Mouse (Mus musculus) cerebellum, adult 9-10 months (tissue): Measurements from ENCODE around the gene Clnk.
A peak's percentile ranks its signal among the peaks of the same experiment; 100 is the strongest.
"Not testable (repeated sequence)": the region's sequence is repeated elsewhere in the genome, so short reads cannot be mapped to it uniquely, and the experiment has no call there.

Experiments used
- DNase-seq: peaks from one replicate; pipeline ENCODE4 v3.0.0; 2022

Clnk gene

GRCm38 (mm10) chr5:38876622-38877021 lies at the start of gene Clnk:
TSS of gene Clnk (minus strand) at chr5:38876812.
- DNase-seq, result no peak

GRCm38 (mm10) chr5:38905271-38905670 lies 28.7 kb upstream of the Clnk start:
- DNase-seq, result no peak

- no peak for DNase-seq
These were observed 28.0 kb upstream of the Clnk start for GRCm38 (mm10) chr5:38904528-38905044.

GRCm38 (mm10) chr5:38902889-38903288 lies 26.3 kb upstream of the Clnk start:
- DNase-seq, result no peak

GRCm38 (mm10) chr5:38899051-38899450 lies 22.4 kb upstream of the Clnk start:
- DNase-seq, result no peak

GRCm38 (mm10) chr5:38888646-38889045 lies 12.0 kb upstream of the Clnk start:
- no peak for DNase-seq

GRCm38 (mm10) chr5:38886623-38887275 lies 10.1 kb upstream of the Clnk start:
- peak; percentile 55 for DNase-seq

- not testable (repeated sequence) for DNase-seq
These were observed 6.0 kb upstream of the Clnk start for GRCm38 (mm10) chr5:38882635-38883034.

GRCm38 (mm10) chr5:38881728-38882620 lies 5.4 kb upstream of the Clnk start:
- peak; percentile 93 for DNase-seq

GRCm38 (mm10) chr5:38881416-38881727 lies 4.8 kb upstream of the Clnk start:
- DNase-seq, result no peak

GRCm38 (mm10) chr5:38879989-38880706 lies 3.5 kb upstream of the Clnk start:
- DNase-seq, result no peak

GRCm38 (mm10) chr5:38875403-38875802 lies 1.2 kb downstream of the Clnk start:
- DNase-seq, result no peak

- no peak for DNase-seq
These were observed 1.7 kb downstream of the Clnk start for GRCm38 (mm10) chr5:38874931-38875330.

GRCm38 (mm10) chr5:38872906-38873305 lies 3.7 kb downstream of the Clnk start:
- peak; percentile 56 for DNase-seq

GRCm38 (mm10) chr5:38871591-38871990 lies 5.0 kb downstream of the Clnk start:
- peak; percentile 100 for DNase-seq

GRCm38 (mm10) chr5:38870485-38870884 lies 6.1 kb downstream of the Clnk start:
- DNase-seq, result peak; percentile 46

- DNase-seq, result peak; percentile 81
These were observed 6.6 kb downstream of the Clnk start for GRCm38 (mm10) chr5:38869976-38870375.

GRCm38 (mm10) chr5:38864624-38865023 lies 12.0 kb downstream of the Clnk start:
- DNase-seq, result no peak

- DNase-seq, result peak; percentile 56
These were observed 13.6 kb downstream of the Clnk start for GRCm38 (mm10) chr5:38863029-38863428.

- peak; percentile 88 for DNase-seq
These were observed 14.2 kb downstream of the Clnk start for GRCm38 (mm10) chr5:38862288-38862985.

GRCm38 (mm10) chr5:38858015-38858721 lies 18.4 kb downstream of the Clnk start:
- no peak for DNase-seq

GRCm38 (mm10) chr5:38857591-38857990 lies 19.0 kb downstream of the Clnk start:
- DNase-seq, result no peak
